Mouse (Mus musculus) CH12.LX (cell line): ENCODE results near the gene Scn8a. TPM values are rescaled to one million over a fixed set of nuclear protein-coding genes. Genes with fewer than 3 reads are reported as not detected.

Experiments used
- DNase-seq: peaks from one replicate; pipeline ENCODE4 v3.0.0-alpha.2; 2013; ENCODE audit errors: extremely low read depth
- H3K27ac ChIP-seq: 2 replicates; pipeline ENCODE4 v1.5.1; 2012; ENCODE audit warnings: low read depth, mild to moderate bottlenecking, control low read depth, moderate library complexity; ENCODE audit not compliant: insufficient read depth
- H3K27me3 ChIP-seq: replicated peaks from 2 replicates; pipeline ENCODE3; 2012; ENCODE audit warnings: inconsistent platforms
- H3K36me3 ChIP-seq, 2 experiments: replicated peaks in 1 of 2; 2 replicates each; pipeline versions ENCODE3 to v1.6.1; 2012; ENCODE audit warnings: inconsistent platforms in 1 of 2, low read length in 1 of 2, mild to moderate bottlenecking in 1 of 2, mixed read lengths in 1 of 2, moderate library complexity in 1 of 2; ENCODE audit not compliant: control insufficient read depth in 1 of 2, insufficient read depth in 1 of 2
- H3K4me1 ChIP-seq, 2 experiments: 2 replicates each; pipeline ENCODE4 v1.6.1; 2012; ENCODE audit warnings: inconsistent platforms in 1 of 2, moderate library complexity in 1 of 2; ENCODE audit not compliant: insufficient read depth in 2 of 2, control insufficient read depth in 1 of 2
- H3K4me2 ChIP-seq: 2 replicates; pipeline ENCODE4 v1.6.1; 2012; ENCODE audit warnings: low read depth, mild to moderate bottlenecking, control low read depth; ENCODE audit not compliant: poor library complexity, insufficient read depth, severe bottlenecking
- H3K4me3 ChIP-seq, 3 experiments: fragments of 150-350 bp in 1 of 3; sonication (generic) in 1 of 3; replicated peaks in 1 of 3; 2 replicates each; pipeline versions ENCODE3 to v1.5.1; 2011 to 2012; ENCODE audit warnings: low read depth in 2 of 3, low read length in 2 of 3, mild to moderate bottlenecking in 2 of 3, moderate library complexity in 2 of 3, control low read depth in 1 of 3, improper control_type of control experiment in 1 of 3, inconsistent platforms in 1 of 3, mixed read lengths in 1 of 3; ENCODE audit not compliant: poor library complexity in 1 of 3
- H3K79me2 ChIP-seq: replicated peaks from 2 replicates; pipeline ENCODE4 v1.6.1; 2012; ENCODE audit warnings: mild to moderate bottlenecking, moderate library complexity; ENCODE audit not compliant: control insufficient read depth, poor library complexity, insufficient read depth, severe bottlenecking; ENCODE audit errors: extremely low read depth
- H3K9ac ChIP-seq: 2 replicates; pipeline ENCODE4 v1.6.1; 2012; ENCODE audit warnings: low read depth, mild to moderate bottlenecking, control low read depth, moderate library complexity; ENCODE audit not compliant: insufficient read depth
- H3K9me3 ChIP-seq: replicated peaks from 2 replicates; pipeline ENCODE3; 2012; ENCODE audit warnings: low read length, inconsistent platforms, mixed read lengths
- BHLHE40 ChIP-seq: IDR thresholded peaks from 2 replicates; pipeline ENCODE4 v1.6.1; 2011; ENCODE audit warnings: mild to moderate bottlenecking, low read depth, low read length, improper control_type of control experiment
- CHD1 ChIP-seq: IDR thresholded peaks from 2 replicates; pipeline ENCODE4 v1.6.1; 2012; ENCODE audit warnings: low read depth, low read length, improper control_type of control experiment, inconsistent platforms
- CHD2 ChIP-seq: IDR thresholded peaks from 2 replicates; pipeline ENCODE4 v1.6.1; 2011; ENCODE audit warnings: low read length, improper control_type of control experiment
- E2F4 ChIP-seq: IDR thresholded peaks from 2 replicates; pipeline ENCODE4 v1.6.1; 2011; ENCODE audit warnings: low read depth, low read length, improper control_type of control experiment; ENCODE audit not compliant: insufficient replicate concordance
- ETS1 ChIP-seq: conservative IDR thresholded peaks from 2 replicates; pipeline ENCODE4 v1.6.1; 2012; ENCODE audit warnings: low read depth, mild to moderate bottlenecking, inconsistent platforms, low read length, improper control_type of control experiment, moderate library complexity
- GABPA ChIP-seq: IDR thresholded peaks from 2 replicates; pipeline ENCODE4 v1.6.1; 2012; ENCODE audit warnings: low read depth, low read length, improper control_type of control experiment, inconsistent platforms; ENCODE audit not compliant: insufficient replicate concordance
- HCFC1 ChIP-seq: IDR thresholded peaks from 2 replicates; pipeline ENCODE4 v1.6.1; 2012; ENCODE audit warnings: low read depth, mild to moderate bottlenecking, inconsistent platforms, low read length, improper control_type of control experiment
- IRF4 ChIP-seq: IDR thresholded peaks from 2 replicates; pipeline ENCODE4 v1.6.1; 2014; ENCODE audit warnings: low read depth, mild to moderate bottlenecking, inconsistent platforms, low read length, improper control_type of control experiment
- JUN ChIP-seq: IDR thresholded peaks from 2 replicates; pipeline ENCODE4 v1.6.1; 2011; ENCODE audit warnings: low read depth, mild to moderate bottlenecking, low read length, improper control_type of control experiment, moderate library complexity; ENCODE audit not compliant: insufficient read depth
- JUND ChIP-seq: conservative IDR thresholded peaks from 2 replicates; pipeline ENCODE4 v1.6.1; 2011; ENCODE audit warnings: low read depth, low read length, improper control_type of control experiment
- MXI1 ChIP-seq: IDR thresholded peaks from 2 replicates; pipeline ENCODE4 v1.6.1; 2011; ENCODE audit warnings: mild to moderate bottlenecking, low read depth, low read length, improper control_type of control experiment
- MYC ChIP-seq: IDR thresholded peaks from 2 replicates; pipeline ENCODE4 v1.6.1; 2011; ENCODE audit warnings: low read depth, mild to moderate bottlenecking, improper control_type of control experiment, low read length
- NRF1 ChIP-seq: IDR thresholded peaks from 2 replicates; pipeline ENCODE4 v1.6.1; 2014; ENCODE audit warnings: low read depth, mild to moderate bottlenecking, inconsistent platforms, low read length, improper control_type of control experiment, moderate library complexity
- RAD21 ChIP-seq: IDR thresholded peaks from 2 replicates; pipeline ENCODE4 v1.6.1; 2011; ENCODE audit warnings: low read depth, mild to moderate bottlenecking, low read length, improper control_type of control experiment, moderate library complexity
- SIN3A ChIP-seq: IDR thresholded peaks from 2 replicates; pipeline ENCODE4 v1.6.1; 2012; ENCODE audit warnings: low read length, improper control_type of control experiment, inconsistent platforms
- UBTF ChIP-seq: IDR thresholded peaks from 2 replicates; pipeline ENCODE4 v1.6.1; 2012; ENCODE audit warnings: low read depth, mild to moderate bottlenecking, inconsistent platforms, low read length, improper control_type of control experiment, moderate library complexity
- USF1 ChIP-seq: IDR thresholded peaks from 2 replicates; pipeline ENCODE4 v1.6.1; 2014; ENCODE audit warnings: low read depth, mild to moderate bottlenecking, inconsistent platforms, low read length, improper control_type of control experiment
- ZC3H11A ChIP-seq: IDR thresholded peaks from 2 replicates; pipeline ENCODE4 v1.6.1; 2012; ENCODE audit warnings: low read depth, mild to moderate bottlenecking, inconsistent platforms, low read length, improper control_type of control experiment
- ZNF384 ChIP-seq: IDR thresholded peaks from 2 replicates; pipeline ENCODE4 v1.6.1; 2012; ENCODE audit warnings: low read depth, low read length, improper control_type of control experiment, inconsistent platforms
- dilution Hi-C: fragments of 300-500 bp; cut with MboI; formaldehyde crosslinking; loops from 2 replicates; pipeline ENCODE4 v1.14.3; 2020; ENCODE audit warnings: low sequenced_read_pairs; ENCODE audit not compliant: extremely low pct_unique_long_range_greater_than_20kb, extremely low pct_ligation_motif_present
- in situ Hi-C: fragments of 300-500 bp; cut with MboI; formaldehyde crosslinking; loops from 3 replicates; pipeline ENCODE4 v1.14.3; 2019; ENCODE audit warnings: low sequenced_read_pairs, low pct_ligation_motif_present, low pct_unique_long_range_greater_than_20kb, mixed read lengths
- polyA plus RNA-seq: library from polyadenylated mRNA; unstranded; fragments of >175 nt; gene quantifications from 2 replicates; pipeline ENCODE4 v1.2.1, GENCODE M21; 2012; ENCODE audit warnings: low read depth; ENCODE audit not compliant: insufficient read length
- total RNA-seq, 2 experiments: library from RNA; depleted of rRNA; stranded (reverse); fragments of 300-350 nt in 1 of 2; fragments of >200 nt in 1 of 2; gene quantifications; 2 replicates each; pipeline ENCODE4 v1.2.3; 2012 to 2014

The Scn8a gene
- total and polyA plus RNA-seq, 3 experiments: 0.13 to 0.39 (median 0.15) TPM

DNA sequence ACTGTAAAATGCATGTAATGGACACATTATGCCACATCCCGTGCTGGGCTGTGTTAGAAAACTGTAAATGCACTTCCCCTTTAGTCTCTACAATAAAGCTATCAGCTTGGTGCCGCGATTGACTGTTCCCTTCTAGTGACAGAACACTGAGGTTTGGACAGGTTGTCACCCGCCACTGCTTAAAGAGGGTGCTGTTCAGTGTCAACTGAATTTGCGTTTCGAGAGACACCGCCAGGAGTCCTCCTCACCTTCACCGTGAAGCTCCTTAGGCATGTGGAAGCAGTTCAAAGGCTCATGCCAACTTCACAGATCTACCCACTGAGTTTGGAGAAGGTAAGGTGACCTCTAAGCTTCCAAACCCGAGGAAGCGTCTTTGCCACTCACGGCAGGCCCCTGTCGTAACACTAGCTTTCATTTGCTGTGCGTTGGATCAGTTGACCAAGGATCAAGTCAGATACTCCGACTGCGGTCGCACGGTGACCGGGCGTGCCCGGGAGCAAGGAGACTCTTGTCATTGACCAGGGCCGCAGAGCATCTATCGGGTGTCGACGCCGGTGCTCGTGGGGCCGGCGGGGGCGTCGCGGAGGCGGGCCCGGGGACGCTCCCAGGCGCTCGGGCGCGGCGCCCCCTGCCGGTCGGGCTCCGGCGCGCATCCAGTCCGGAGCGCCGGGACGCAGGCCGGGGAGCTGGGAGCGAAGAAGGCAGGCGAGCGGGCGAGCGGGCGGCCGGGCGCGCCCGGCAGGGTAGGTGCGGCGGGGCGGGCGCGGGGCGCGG is 530 bp downstream of the Scn8a start:
- Histone ChIP-seq H3K4me3 (no peak overlapping the region), H3K79me2 (no peaks in the 10 kb centered on the region), H3K27ac (no peak overlapping the region), H3K36me3 (no peaks in the 10 kb centered on the region)
- no peak for DNase-seq
- dilution Hi-C loops: no loop called here
- no peak for TF ChIP-seq GABPA
- no peak for TF ChIP-seq CHD2
- no peak for TF ChIP-seq E2F4
- no peak for TF ChIP-seq BHLHE40
- TF ChIP-seq, all 38 proteins: peak for 0
- in situ Hi-C loops: no loop called here
- Histone ChIP-seq H3K4me1 (peaks cover 2 to 3% of the 10 kb centered on the region in 2 experiments; a peak in 1 of 4 replicates), H3K9ac (no peak overlapping the region), H3K27me3 (peaks cover 29% of the 10 kb centered on the region), H3K9me3 (peaks cover 29% of the 10 kb centered on the region), H3K4me2 (no peak overlapping the region)

- no peak overlapping the region for H3K4me2 ChIP-seq
Observed at GRCm38 (mm10) chr15:100870775-100871106, 1.1 kb downstream of the Scn8a start.

GRCm38 (mm10) chr15:100871107-100872011 is 1.7 kb downstream of the Scn8a start:
- Histone ChIP-seq H3K9me3 (peaks cover 20% of the 10 kb centered on the region), H3K9ac (no peak overlapping the region), H3K4me1 (peaks cover 2 to 3% of the 10 kb centered on the region in 2 experiments; a peak in 1 of 4 replicates), H3K27me3 (peaks cover 33% of the 10 kb centered on the region), H3K4me2 (no peak overlapping the region), H3K36me3 (no peaks in the 10 kb centered on the region), H3K79me2 (no peaks in the 10 kb centered on the region), H3K27ac (no peak overlapping the region), H3K4me3 (no peak overlapping the region)
- no peak for TF ChIP-seq CHD1
- TF ChIP-seq SIN3A: no peak
- TF ChIP-seq RAD21: no peak
- TF ChIP-seq MXI1: no peak
- TF ChIP-seq GABPA: no peak
- no peak for TF ChIP-seq HCFC1
- TF ChIP-seq JUN: no peak
- no peak for TF ChIP-seq ETS1
- no peak for TF ChIP-seq JUND
- TF ChIP-seq NRF1: no peak
- no peak for TF ChIP-seq USF1
- TF ChIP-seq ZC3H11A: no peak
- no peak for TF ChIP-seq UBTF
- TF ChIP-seq MYC: no peak
- dilution Hi-C loops (no loop called here), in situ Hi-C loops (no loop called here)
- DNase-seq: no peak

More at GRCm38 (mm10) chr15:100870775-100871106, 1.1 kb downstream of the Scn8a start:
- in situ Hi-C loops: no loop called here
- no peaks in the 10 kb centered on the region for H3K36me3 ChIP-seq
- no peak overlapping the region for H3K27ac ChIP-seq
- no peak overlapping the region for H3K9ac ChIP-seq
- H3K4me1 ChIP-seq: peaks cover 2 to 3% of the 10 kb centered on the region in 2 experiments; a peak in 1 of 4 replicates
- dilution Hi-C loops: no loop called here
- H3K27me3 ChIP-seq: peaks cover 29% of the 10 kb centered on the region
- no peak for DNase-seq
- TF ChIP-seq IRF4 (no peak), ZNF384 (no peak), NRF1 (no peak)
- TF ChIP-seq, all 38 proteins: peak for 0
- H3K9me3 ChIP-seq: peaks cover 23% of the 10 kb centered on the region
- H3K79me2 ChIP-seq: no peaks in the 10 kb centered on the region
- no peak overlapping the region for H3K4me3 ChIP-seq
